Mouse (Mus musculus): ENCODE data around the gene Tm6sf2.

DNA sequence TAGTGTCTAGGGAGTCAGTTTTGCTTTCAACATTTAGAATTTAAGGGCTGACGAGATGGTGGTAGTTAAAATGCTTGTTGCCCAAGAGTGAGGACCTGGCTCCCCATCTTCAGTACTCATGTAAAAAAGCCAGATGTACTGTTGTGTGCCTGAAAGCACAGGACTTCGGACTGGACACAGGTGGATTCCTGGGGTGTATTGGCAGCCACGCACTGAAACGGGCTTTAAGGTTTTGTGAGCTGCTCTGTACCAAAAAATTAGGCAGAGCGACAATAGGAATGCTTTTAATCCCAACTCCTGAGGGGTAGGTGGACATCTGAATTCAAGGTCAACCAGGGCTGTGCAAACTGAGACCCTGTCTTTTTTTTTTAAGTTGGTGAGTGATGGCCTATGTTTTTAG is 28.7 kb upstream of the Tm6sf2 start:
- TF ChIP-seq CTCF (conservative IDR thresholded peaks at IDR 0.05; ENCODE audit: insufficient read depth, insufficient read length, low read depth, low read length) (no peak), POLR2A (IDR thresholded peaks at IDR 0.05; ENCODE audit: low read depth, low read length) (no peak)
